Mouse (Mus musculus) gonadal fat pad, adult 2 months (tissue): ENCODE measurements around the gene Lce3a. TPM values are rescaled to one million over a fixed set of nuclear protein-coding genes. Genes with fewer than 3 reads are reported as not detected.
A peak's percentile ranks its signal among the peaks of the same experiment; 100 is the strongest.

Experiments used
- DNase-seq: peaks from one replicate; pipeline ENCODE4 v3.0.0-alpha.2; 2012; ENCODE audit warnings: low read depth
- polyA plus RNA-seq: library from polyadenylated mRNA; depleted of rRNA; stranded (reverse); fragments of >200 nt; gene quantifications from 2 replicates; pipeline ENCODE4 v1.2.3, GENCODE M21; 2012; rRNA removed

Lce3a gene
- not detected in 2 replicates for polyA plus RNA-seq

- no peak for DNase-seq
Measured at GRCm38 (mm10) chr3:92926130-92926529, at the start of gene Lce3a. Lce3a (minus strand) TSS chr3:92926230.

DNA sequence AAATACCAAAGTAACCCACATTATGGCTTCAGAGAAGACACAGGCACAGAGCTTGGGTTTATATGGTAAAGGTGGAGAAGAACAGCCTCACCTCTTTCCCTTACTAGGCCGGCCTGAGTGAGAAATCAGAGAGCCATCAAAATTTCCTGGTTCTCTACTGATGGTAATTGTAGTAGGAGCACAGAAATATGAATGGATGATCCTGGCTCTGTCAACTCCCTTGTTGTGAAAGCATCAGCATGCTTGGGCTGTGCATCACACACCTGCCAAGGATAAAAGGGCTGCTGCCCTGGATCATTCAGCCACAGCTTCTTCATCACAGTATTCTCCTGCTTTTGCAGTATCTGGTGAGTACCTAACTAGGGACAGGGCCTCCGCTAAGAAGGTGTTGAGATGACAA is 40.7 kb upstream of the Lce3a start, which contains the start of gene Lce3e:
Lce3e (plus strand) TSS at position 301 of the 400 bp plus-strand sequence.
- DNase-seq: no peak

- DNase-seq: no peak
Measured at GRCm38 (mm10) chr3:92957090-92957489, 31.1 kb upstream of the Lce3a start, which contains the start of gene Lce3d. Lce3d (plus strand) TSS chr3:92957390.

DNA sequence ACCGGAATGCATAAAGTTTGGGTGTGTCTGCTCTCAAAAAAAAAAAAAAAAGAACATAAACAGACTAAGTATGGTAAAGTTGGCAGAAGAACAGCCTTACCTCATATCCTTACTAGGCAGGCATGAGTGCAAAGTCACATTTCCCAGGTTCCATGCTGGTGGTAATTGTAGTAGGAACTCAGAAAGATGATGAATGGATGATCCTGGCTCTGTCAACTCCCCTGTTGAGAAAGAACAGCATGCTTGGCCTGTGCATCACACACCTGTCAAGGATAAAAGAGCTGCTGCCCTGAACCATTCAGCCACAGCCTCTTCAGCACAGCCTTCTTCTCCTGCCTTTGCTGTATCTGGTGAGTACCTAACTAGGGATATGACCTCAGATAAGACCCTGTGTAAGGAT is 18.2 kb upstream of the Lce3a start, which contains the start of gene Lce3c:
Lce3c (plus strand) TSS at position 301 of the 400 bp plus-strand sequence.
- no peak for DNase-seq

DNA sequence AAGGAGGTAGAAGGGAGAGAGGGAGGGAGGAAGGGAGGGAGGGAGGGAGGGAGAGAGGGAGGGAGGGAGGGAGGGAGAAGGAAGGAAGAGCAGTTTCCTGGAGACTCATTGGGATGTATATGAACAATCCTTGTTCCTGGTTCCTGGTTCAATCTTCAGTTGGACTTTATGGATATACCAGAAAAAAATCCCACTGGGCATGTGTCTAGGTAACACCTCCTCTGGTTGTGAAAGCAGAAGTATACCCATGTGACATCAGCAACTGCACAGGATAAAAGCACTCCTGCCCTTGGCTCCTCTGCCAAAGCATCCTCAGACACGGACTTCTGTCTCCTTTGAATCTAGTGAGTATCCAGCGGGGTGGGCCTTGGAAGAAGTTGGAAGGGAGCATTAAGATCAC is 6.6 kb upstream of the Lce3a start, which contains the start of gene Lce3b:
Lce3b (plus strand) TSS at position 301 of the 400 bp plus-strand sequence.
- no peak for DNase-seq

- no peak for DNase-seq
Measured at GRCm38 (mm10) chr3:92920364-92920763, 5.7 kb downstream of the Lce3a start.

DNA sequence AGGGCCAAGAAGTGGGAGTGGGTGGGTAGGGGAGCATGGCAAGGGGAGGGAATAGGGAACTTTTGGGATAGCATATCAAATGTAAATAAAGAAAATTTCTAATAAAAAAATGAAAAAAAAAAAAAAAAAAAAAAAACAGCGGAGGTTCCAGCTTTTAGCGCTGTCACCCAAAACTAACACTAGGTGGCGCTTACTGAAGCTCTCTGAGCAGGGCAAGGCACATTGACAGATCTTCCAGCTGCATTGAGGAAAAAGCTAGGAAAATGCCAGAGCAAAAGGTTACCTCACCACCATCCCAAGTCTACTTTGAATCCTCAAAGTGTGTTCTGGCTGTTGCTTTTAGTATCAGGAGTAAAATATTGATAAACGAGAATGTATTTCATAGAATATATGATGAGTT is 18.5 kb downstream of the Lce3a start:
- no peak for DNase-seq

DNA sequence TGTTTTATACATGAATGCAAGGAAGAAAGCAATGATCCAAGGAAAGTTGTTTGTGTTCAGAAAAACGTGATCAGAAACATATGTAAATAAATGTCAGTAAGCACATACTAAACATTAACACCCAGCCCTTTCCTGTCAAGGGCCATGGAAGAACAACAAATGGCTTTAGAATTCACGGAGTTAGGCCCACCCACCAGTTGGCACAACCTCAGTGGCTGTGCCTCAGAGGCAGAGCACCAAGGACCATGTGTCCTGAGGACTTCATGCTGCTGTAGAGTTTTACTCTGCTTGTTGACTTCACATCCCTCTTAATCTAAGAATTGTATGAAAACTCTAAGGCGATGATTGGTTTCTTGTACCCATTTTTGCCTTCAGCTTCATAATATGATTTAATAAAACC is 20.8 kb downstream of the Lce3a start:
- DNase-seq: no peak

GRCm38 (mm10) chr3:92903640-92904039 is 22.4 kb downstream of the Lce3a start:
- DNase-seq: no peak

DNA sequence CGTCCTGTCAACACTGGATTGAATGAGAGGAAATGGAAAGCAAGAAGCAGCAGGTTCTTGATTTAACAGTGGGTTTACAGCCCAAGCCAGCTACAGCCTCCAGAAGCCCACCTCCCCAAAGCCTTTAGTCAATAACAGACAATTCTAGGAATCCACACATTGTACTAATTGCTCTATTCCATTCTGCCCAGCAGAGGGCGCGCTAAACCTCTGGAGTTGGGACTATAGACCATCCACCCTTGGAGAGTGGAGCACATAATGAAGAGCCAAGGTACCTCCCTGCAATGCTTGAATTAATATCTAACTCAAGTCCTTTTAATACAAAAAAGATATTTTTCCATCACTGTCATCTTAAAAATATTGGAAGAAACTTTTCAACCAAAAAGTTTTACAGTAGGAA is 23.0 kb downstream of the Lce3a start:
- DNase-seq: no peak

DNA sequence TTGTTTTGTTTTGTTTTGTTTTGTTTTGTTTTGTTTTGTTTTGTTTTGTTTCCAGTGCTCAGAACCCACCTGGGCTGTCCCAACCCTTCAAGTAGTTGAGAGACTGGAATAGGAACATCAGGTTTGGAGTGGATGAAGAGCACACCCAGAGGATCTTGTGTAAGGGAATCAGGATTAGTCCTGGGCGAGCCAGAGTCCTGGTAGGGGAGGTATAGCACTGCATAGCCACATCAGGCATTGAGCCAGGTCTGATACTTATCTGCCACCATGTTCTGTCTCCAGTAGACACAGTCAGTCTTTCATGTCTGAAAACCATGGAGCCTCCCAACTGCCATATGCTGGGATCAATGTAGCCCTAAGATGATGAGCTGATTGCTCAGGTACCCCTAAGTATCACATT is 31.5 kb downstream of the Lce3a start:
- peak; percentile 37 for DNase-seq

GRCm38 (mm10) chr3:92894063-92894462 is 32.0 kb downstream of the Lce3a start:
- DNase-seq: peak; percentile 82

Other genes with a start within 250 kb of the Lce3a start
- not detected in 2 replicates for gene Lce1c, start 247.0 kb downstream of the Lce3a start, polyA plus RNA-seq
- gene Lce1d, start 239.0 kb downstream of the Lce3a start, polyA plus RNA-seq: not detected in 2 replicates
- not detected in 2 replicates for gene Lce1e, start 217.2 kb downstream of the Lce3a start, polyA plus RNA-seq
- gene Lce1f, start 205.9 kb downstream of the Lce3a start, polyA plus RNA-seq: not detected in 2 replicates
- not detected in 2 replicates for gene Gm38119, start 187.1 kb downstream of the Lce3a start, polyA plus RNA-seq
- not detected in 2 replicates for gene Lce1g, start 173.9 kb downstream of the Lce3a start, polyA plus RNA-seq
- gene Lce1h, start 161.2 kb downstream of the Lce3a start, polyA plus RNA-seq: not detected in 2 replicates
- not detected in 2 replicates for gene Lce1i, start 147.3 kb downstream of the Lce3a start, polyA plus RNA-seq
- not detected in 2 replicates for gene Lce1j, start 135.7 kb downstream of the Lce3a start, polyA plus RNA-seq
- gene Lce1k, start 118.3 kb downstream of the Lce3a start, polyA plus RNA-seq: not detected in 2 replicates
- gene Kprp, start 99.0 kb downstream of the Lce3a start, polyA plus RNA-seq: not detected in 2 replicates
- not detected in 2 replicates for gene Lce1l, start 74.9 kb downstream of the Lce3a start, polyA plus RNA-seq
- gene 2310050C09Rik, start 56.0 kb downstream of the Lce3a start, polyA plus RNA-seq: not detected in 2 replicates
- gene Lce3b, start 6.7 kb upstream of the Lce3a start, polyA plus RNA-seq: not detected in 2 replicates
- gene Lce3c, start 18.3 kb upstream of the Lce3a start, polyA plus RNA-seq: not detected in 2 replicates
- gene Lce3d, start 31.2 kb upstream of the Lce3a start, polyA plus RNA-seq: not detected in 2 replicates
- gene Lce3e, start 40.8 kb upstream of the Lce3a start, polyA plus RNA-seq: not detected in 2 replicates
- gene Lce3f, start 66.0 kb upstream of the Lce3a start, polyA plus RNA-seq: not detected in 2 replicates
- not detected in 2 replicates for gene Crct1, start 89.5 kb upstream of the Lce3a start, polyA plus RNA-seq
- gene Lce1m, start 92.8 kb upstream of the Lce3a start, polyA plus RNA-seq: not detected in 2 replicates
- not detected in 2 replicates for gene Gm4858, start 142.6 kb upstream of the Lce3a start, polyA plus RNA-seq
- not detected in 2 replicates for gene Crnn, start 218.6 kb upstream of the Lce3a start, polyA plus RNA-seq